Mouse (Mus musculus): ENCODE results near the gene Iqcd.

Iqcd gene

DNA sequence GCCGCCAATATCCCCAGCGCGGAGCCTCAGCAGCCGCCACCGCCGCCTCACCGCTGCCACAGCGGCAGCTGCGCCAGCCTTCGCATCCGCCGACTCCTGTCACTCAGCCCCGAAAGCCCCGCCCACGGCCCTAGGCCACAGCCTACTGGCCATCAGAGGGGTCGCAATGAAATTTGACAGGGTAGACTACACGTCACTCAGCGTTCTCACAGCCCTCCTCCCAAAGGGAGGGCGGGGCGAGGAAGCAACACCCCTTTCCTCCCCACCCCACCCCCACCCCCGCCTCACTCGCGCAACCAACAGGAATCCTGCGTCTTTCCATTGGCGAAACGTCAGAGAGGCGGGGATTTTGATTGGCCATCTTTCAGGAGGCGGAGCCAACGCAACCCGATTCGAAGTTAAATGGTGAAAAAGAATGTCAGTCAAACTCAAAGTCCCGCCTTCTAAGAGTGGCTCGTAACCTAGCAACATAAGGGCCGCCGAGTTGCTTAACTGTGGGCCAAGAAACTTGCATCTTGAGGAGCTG is at the start of gene Iqcd, which contains the start of gene Tpcn1:
Gene Iqcd, plus strand, starts transcription at position 448 of the 526 bp plus-strand sequence.
Gene Tpcn1, minus strand, starts transcription at position 105 of the 526 bp plus-strand sequence.
- DNase-seq, result peak; percentile 100

DNA sequence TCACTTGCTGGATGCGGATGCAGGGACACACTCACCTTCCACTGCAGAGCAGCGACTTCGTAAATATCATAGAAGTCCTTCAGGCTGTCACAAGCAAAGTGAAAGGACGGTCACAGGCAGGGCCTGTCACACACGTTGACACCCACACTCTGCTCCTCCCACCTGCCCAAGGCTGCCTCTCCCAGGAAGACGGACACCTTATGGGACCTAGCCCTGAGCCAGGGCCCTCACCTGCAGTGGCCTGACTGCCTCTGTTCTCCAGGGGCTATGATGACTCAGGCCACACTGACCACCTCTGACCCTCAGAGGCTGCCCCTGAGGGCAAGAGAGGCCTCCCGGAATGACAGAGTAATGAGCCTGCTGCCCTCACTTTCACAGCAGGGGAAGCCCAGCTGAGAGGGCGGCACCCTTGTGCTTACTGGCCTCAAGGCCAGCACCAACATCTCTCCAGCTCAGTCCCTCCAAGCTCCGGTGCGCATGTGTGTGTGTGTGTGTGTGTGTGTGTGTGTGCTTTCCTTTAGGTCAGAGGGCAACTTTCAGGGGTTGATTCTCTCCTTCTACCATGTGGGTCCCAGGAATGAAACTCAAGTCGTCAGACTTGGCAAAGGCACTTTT is 40.5 kb upstream of the Iqcd start:
- no peak for DNase-seq

DNA sequence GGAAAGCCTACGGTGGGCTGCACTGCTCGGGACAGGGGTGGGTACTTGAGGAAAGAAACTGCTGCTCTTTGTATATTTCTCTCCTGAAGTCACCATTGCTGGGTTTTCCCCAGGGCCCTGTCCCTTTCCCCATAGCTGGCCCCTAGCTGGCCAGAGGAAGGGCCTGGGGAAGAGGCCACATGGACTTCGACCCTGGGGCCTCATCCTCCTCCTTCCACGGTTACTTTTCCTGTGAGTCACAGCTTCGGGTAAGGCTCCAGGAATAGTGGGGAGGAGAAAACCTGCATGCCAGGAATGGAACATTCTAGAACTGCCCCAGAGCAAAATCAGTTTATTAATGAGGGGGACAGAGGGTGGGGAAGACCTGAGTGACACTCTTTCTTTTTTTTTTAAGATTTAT is 38.7 kb upstream of the Iqcd start:
- no peak for DNase-seq

DNA sequence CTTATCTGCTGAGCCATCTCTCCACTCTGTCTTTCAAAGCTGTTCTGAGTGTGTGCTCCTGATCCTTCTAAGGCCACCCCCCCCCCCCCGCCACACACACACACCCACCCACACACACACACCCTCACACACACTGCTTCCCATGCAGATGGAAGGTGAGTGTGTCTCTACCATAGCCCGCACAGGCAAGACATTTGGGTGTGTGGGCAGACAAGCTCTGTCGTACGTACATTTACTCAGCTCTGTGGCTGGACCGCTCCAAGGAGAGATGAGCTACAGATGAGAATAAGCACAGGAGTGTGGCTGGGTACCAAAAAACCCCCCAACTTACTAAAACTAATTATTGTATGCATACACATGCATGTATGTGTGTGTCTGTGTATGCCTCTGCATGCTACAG is 38.1 kb upstream of the Iqcd start:
- no peak for DNase-seq

DNA sequence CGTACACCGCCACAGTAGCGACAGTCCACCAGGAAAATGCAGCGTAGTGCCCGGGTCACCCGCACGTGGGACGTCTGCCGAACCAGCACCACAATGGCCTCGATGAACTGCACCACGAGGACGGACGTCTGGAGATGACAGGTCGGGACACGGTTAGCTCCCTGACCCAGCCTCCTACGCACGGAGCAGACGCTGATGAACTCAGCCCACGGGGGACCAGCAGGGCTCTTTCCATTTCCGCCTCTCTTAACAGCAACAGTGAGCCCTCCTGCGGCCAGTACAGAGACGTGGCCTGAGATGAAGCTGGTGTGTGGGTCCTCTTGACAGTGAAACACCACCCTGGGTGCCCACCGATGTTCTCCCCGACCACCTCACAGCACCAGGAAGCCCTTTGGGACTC is 32.9 kb upstream of the Iqcd start:
- peak; percentile 94 for DNase-seq

DNA sequence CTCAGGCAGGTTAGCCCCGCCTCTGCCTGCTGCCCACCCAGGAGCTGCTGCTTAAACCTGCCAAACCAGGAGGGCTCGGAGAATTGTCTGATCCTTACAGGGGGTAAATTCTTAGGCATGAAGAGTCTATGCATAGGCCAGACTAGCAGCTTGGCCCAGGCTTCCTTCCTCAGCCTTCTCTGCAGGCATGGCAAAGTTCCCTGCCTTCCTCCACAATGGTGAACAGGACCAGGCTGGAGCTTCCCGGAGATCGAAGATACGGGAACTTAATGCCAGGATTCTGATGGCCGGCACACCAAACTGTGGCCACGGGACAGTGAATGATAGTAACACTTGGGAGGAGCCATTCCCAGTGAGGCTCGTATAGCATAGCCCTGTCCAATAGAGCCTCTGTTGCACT is 30.8 kb upstream of the Iqcd start:
- no peak for DNase-seq

DNA sequence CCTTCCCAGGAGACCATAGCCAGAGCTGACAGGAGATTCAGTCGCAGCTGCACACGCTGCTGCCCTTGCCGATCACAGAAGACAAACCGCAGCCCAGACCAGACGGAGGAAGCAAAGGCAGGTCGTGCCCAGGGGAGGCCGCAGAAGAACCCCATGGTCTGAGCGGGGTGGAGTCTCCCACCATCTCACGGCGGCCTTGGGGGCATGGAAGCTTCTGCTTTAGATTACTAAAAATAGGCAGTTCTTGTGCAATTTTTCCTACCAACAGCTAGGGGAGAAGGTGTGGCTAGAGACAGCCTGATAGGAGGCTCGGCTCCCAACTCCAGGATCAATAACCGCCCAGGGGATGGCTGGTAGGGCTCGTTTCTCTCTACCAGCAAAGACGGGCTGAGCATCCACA is 30.1 kb upstream of the Iqcd start:
- DNase-seq, result peak; percentile 97

DNA sequence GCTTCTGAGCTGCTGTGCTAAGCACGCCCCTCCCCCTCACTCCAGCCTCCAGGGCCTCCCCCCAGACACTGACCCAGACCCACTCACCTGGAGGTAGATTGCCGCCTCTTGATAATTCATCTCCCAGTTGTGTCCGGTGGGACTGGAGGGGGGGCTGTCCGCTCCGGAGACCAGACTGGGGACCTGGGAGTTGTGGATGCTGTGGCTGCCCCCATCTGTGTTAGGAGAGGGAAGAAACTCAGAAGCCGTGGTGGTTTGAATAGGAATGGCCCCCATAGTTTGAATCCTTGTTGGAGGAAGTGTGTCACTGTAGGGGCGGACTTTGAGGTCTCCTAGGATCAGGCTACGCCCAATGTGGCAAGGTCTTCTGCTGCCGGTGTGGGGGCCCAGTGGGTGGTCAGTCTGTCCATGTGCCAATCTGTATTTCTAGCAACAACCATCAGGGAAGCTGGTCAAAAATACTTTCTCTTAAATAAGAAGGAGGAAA is 28.6 kb upstream of the Iqcd start:
- peak; percentile 95 for DNase-seq

DNA sequence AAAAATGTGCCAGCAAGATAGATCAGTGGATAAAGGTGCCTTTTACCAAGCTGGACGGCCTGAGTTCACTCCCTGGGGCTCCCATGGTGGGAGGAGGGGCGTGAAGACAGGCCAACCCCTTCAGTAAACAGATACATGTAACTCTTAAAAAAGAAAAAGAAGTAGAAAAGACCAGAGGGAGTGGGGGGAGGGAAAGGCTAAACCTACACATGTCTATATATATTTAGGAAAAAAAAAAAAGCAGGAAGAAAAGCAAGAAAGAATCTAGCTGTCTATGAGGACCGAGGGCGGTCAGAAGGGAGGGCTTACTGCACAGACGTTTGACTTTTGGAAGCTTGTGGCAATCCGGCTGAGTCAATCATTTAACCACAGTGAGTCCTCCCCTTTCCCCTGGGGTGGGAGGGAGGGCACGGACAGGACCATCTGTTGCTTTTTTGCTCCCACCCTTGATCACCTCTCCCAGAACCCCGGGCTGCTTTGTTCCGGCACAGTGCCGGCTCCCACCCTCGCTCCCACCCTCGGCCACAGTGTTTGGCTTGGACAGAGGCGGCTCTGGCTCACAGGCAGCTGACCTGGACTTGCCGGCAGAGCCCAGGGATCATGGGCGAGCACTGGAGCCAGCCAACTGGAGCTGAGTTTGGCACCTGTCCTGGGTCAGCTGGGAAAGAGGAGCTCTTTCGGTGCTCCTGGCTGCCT is 28.1 kb upstream of the Iqcd start:
- DNase-seq, result peak; percentile 99

DNA sequence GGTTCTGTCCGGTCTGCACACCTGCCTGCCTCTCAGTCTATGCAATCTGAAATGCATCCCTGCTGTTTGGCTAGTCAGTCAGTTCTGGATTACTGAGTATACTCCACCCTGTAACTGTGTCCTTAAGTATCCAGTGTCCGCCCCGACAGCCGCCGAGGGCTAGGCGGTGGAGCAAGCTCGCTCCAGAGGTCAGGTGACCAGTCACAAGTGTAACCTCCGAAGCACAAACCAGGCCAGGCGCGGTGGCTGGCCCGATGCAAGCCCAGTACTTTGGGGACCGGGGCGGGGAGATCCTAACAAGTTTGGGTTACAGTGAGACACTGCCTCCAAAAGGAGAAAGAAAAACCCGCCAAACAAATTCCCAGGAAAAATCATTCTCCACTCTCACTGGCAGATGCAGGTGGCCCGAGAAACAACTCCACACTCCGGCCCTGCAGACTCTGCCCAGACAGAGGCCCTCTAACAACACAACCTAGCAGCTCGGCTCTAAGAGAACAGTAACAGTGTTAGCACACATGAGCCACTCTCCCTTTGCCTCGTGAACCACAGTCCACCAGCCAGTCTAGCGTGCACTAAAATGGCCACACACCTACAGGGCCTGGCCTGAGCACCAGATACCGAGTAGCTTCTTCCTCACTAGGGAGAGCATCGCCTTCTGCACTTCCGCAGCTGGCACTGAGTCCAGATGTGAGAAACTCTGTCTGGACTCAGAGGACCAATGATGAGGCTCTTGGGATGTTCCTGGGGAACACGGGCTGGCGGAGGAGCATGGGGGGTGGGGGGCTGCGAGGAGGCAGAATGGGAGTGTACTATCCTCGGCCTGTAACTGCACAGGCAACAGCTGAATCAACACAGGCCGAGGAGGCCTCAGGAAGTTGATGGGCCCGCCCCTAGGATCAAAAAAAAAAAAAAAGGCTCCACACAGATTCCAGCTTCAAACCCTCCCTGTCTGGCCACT is 25.6 kb upstream of the Iqcd start:
- peak; percentile 99 for DNase-seq

DNA sequence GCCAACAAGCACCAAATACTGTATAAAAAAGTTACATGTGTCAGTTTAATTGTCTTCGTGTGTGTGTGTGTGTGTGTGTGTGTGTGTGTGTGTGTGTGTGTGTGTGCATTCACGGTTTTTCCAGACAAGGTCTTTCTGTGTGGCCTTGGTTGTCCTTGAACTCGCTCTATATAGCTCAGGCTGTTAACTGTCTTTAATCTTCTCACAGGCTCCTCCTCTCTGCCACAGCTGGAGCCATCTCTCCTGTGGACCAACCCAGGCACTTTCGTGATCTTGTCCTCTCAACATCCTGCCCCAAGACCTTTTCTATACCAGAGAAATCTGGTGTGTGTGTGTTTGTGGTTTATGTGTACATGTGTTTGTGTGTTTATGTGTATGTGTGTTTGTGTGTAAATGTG is 24.9 kb upstream of the Iqcd start:
- no peak for DNase-seq

DNA sequence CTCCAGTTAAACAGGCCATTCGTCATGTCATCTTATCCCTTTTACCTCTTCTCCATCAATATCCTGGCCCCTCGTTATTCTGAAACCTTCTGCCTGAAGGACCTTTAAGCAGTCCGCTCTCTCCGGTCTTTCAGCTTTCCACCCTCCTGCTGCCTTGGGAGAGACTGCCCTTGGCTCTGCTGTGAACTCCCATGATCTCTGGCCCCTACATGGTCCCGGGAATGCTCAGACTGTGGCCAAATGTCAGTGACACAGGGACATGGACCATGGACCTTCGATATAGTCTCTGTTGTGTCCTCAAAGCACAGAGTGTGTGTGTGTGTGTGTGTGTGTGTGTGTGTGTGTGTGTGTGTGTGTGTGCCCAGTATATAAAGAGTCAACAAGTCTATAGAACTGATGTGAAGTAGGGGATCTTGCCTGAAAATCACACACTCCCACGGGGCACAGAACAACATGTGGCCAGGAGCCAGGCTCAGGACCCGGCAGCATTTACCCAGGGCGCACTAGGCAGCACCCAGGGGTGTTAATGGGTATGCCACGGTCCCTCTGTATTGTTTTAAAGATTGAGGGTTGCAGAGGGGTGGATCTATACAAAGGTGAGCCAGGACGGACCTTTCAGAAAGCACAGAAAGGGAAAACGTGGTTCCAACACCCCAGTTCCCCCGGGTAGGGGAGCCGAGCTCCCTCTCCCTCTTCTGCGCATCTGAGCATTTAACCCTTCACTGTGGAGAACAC is 23.5 kb upstream of the Iqcd start:
- no peak for DNase-seq

DNA sequence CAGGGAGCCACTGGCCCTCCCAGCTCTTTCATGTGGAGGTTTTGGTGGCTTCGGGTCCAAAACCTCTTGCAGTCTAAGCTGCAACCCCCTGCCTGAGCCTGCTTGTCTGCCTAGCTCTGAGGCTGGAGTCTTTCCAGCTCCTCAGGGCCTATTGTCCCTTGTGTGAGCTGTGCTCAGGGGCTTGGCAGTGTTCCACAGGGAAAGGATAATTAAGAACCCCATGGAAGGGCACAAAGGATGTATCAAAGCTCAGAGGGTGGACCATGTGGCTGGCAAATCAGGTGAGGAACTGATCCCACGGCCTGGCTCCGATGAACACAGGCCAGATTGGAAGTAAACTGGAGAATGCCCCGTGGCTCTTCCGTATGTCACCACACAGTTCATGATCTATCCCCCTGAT is 22.7 kb upstream of the Iqcd start:
- peak; percentile 97 for DNase-seq

DNA sequence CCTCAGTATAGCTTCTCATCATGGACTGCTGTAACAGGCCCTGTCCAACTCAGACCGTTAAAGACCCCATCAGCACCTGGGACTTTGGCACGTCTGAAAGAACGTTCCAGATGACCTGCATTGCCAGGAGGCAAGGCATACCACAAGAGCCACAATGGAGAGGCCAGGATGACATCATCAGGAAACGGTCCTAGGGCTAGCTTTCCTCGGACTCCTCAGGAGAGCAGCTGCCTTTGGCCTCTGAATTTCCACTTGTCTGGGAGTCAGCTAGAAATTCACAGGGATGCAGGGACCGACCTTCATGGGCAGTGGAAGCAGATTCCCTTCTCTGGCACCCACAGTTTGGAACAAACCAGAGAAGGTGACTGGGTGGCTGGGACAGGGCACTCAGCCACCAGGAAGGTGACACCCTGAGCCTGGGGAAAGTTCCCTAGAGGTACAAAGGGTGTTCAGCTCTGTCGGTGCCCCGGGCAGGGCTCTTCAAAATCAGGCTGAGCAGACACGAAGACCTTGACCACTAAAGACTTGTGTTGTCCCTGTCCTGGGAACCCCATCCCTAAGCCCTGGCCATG is 22.0 kb upstream of the Iqcd start:
- peak; percentile 96 for DNase-seq

DNA sequence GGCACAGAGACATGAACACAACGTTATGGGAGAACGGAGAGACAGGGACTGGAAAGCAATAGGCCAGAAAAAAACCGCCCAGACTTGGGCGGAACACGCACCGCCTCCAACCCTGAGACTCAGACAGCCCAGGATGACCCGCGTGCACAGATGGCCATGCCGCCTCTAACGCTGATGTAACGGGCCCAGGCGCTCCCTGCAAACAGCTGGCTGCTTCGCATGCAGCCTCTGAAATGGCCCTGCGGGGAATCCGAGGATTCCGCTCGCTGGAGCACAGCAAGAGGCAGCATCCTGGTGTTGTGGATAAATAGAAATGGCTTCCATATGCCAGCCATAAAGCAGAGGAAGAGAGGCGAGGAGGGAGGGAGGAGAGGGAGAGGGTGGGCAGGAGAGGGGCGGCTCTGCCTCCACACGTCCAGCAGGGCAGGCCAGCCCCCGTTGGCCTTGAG is 21.5 kb upstream of the Iqcd start:
- peak; percentile 99 for DNase-seq

DNA sequence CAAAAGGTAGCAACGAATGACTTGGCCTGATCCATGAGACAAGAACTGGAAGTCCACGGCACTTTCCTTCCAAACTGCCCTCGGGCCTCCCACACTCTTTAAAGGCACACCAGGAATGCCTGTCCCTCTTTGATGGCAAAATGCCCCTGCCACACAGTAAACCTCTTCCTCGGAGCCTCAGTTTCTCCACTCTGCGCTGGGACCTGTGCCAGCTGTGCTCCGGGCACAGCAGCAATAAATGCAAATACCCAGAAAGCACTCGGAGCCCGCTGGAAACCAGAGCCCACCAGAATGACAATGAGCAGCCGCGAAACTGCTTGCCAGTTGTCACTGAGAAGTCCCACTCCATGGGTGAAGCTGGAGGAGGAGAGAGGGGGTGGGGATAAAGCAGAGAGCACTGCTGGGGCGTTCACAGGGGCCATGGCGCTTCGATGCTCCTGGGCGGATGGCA is 21.0 kb upstream of the Iqcd start:
- DNase-seq, result no peak

DNA sequence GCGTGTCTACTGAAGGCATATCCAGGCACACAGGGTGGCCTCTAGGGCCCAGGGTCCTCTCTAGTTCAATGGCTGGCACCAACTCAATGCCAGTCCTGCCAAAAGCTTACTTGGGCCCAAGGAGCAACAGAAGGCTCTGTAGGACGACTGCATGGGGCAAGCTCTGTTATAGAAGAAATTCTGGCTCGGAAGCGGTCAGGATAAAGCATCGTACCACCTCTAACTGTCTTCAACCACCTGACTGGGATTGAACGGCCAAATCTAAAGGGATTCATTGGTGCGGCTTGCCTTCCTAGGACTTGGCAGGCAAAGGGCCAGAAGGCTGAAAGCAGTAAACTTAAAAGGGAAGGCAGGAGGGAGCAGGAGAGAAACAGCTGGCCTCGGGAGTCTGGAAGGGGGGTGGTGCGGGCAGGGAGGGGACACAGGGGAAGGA is 20.5 kb upstream of the Iqcd start:
- peak; percentile 91 for DNase-seq

DNA sequence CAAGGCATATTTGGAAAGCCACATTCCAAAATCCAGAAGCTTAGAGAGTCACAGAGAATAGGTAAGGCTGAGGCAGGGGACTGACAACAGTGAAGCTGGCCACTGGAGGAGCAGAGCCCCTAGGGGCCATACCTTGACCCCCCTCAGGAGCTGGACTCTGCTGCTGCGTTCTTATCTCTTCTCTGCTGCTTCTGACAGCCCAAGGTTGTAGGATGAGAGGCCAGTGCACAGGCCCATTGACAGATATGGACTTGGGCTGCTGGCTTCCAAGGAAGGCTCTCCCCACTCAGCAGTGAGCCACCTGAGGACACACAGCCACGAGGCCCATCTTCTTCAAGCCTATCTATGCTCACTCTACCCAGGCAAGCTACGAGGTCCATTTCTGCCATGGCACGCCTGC is 19.9 kb upstream of the Iqcd start:
- peak; percentile 89 for DNase-seq

DNA sequence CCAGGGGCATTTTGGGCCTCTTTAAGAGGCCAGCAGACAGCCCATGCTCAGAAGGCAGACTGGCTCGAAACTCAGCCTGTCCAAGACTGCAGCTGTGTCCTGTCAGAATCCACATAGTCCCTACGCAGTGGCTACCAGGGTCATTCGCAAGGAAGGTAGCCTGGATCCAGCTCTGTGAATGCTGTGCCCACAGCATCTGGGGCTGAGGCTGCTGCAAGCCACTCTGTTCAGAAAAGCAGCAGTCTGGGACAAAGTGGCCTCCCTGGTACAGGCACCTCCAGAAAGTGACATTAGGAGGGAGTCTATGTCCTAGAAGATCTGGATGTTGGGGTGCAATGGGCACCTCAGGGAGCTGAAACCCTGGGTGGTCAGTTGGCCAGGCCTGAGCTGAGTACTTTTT is 19.0 kb upstream of the Iqcd start:
- DNase-seq, result peak; percentile 93

DNA sequence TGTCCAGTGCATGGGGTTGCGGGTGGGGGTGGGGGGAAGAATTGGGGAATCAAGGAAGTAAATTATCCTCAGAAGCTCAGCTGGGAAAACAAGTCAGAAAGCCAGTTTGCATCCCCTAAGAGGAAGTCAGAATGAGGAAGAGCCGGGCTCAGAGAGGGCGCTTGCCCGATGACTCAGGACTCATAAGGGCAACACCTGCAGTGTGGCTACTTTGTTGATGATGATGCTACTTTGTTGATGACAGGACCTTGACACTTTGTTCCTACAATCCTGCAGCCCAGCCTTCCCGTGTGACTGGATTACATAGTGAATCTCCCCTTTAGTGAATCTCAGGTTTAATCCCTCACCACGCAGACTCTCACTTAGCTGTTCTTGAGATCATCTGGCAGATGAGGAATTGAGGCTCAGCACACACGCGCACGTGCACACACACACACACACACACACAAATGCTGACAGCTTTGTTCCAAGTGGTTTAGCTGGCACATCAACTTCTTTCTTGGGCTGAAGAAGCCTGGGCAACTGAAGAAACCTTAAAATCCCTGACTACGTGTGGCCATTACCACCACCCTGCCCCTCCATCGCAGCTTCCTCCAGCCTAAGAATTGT is 18.4 kb upstream of the Iqcd start:
- peak; percentile 97 for DNase-seq

DNA sequence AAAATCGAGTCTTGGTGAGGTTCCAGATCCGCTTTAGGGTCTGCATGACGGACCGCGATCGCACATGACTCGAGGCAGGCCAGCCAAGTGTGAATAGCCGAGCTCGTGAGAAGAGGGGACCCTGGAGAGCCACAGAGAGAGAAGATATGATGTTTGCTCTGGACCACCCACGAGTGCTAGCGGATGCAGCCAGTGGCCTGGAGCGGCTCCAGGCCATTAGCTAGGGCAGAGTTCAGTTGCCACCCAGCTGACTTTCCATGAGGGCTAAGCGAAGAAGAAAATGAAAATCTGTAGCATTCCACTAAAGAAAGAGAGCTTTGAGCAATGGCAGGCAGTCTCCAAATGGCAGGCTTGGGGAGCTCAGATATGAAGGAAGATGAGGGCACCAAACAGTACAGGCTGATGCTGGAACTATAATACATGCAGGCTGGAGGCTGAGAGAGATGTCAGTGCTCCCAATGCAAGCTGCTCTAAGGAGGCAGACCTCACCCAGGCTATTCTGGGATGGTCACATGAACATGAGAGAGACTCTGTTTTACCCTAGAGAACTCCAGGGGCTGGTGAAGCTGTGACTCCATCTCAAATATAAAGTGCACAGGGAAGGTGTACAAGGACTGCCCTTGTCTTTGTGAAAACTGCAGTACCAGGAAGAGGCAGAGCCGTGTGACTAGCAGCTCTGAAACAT is 17.6 kb upstream of the Iqcd start:
- peak; percentile 95 for DNase-seq
